Mouse (Mus musculus) myocyte (in vitro differentiated cells): ENCODE data around the gene Srek1.

Source experiments
- CEBPB ChIP-seq: IDR thresholded peaks from 2 replicates; pipeline ENCODE4 v1.6.1; 2011; ENCODE audit warnings: mild to moderate bottlenecking, moderate library complexity; ENCODE audit not compliant: poor library complexity, insufficient read depth, severe bottlenecking
- MAX ChIP-seq: IDR thresholded peaks from one replicate; pipeline ENCODE4 v1.6.1; 2011; ENCODE audit warnings: low read depth, mild to moderate bottlenecking, control low read depth
- MYOD1 ChIP-seq, 3 experiments: IDR thresholded peaks; one replicate each; pipeline ENCODE4 v1.6.1; 2011; ENCODE audit warnings: control low read depth in 2 of 3, low read depth in 2 of 3, mild to moderate bottlenecking in 2 of 3, moderate library complexity in 1 of 3; ENCODE audit not compliant: insufficient read length in 2 of 3, control insufficient read depth in 1 of 3

DNA sequence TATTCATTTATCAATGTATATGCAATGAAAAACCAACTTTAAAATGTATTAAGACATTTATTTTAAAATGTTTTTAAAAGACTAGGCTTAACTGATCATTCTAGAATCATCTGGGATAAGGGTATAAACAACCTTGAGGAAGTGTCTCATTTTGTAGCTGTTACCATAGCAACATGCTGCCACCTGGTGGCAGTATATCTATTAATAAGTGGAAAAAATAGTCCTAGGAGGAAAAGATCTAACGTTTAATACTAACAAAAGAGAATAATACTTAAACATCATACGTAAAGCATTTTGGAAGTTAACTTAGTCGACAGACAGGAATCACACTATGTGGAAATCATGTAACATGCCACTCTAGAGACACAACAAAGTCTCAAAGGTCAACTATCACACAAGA, 23.0 kb downstream of the Srek1 start:
- TF ChIP-seq CEBPB (no peak), MYOD1 (IDR thresholded peaks at IDR 0.05; ENCODE audit: control insufficient read depth in 1 of 3, insufficient read length in 2 of 3, low read depth in 2 of 3) (no peak), MAX (no peak)
